Mouse (Mus musculus): ENCODE results near the gene Olfr820. TPM values are rescaled to one million over a fixed set of nuclear protein-coding genes. Genes with fewer than 3 reads are reported as not detected.
"Not testable (repeated sequence)": the region's sequence is repeated elsewhere in the genome, so short reads cannot be mapped to it uniquely, and the experiment has no call there.

Olfr820 gene
- polyA plus RNA-seq (2016; fragmentation: Nextera tagmentation; extraction: Ambion mirVana): not detected in 2 replicates

DNA sequence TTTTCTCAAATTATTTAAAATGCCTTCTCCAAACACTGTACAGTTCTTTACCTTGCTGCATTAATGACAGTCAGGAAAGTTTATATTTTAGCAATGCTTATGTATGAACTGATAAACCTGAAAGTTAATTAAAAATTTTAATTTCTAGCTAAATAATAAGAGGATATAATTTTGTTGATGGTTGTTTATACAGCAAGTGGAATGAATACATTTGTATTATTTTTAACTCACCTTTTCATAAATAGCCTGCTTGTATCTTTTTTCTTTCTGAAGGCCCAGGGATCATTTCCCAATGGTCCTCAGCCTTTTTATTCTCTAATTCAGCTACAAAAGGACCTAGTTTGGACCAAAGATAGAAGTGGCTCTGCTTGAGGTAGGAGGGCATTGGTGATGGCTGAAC, at the start of gene Olfr820:
Gene Olfr820 (plus strand): TSS at position 301 of the 400 bp plus-strand sequence.
- no peak within 1 kb of the TSS for H3K9ac ChIP-seq
- no peaks in the 10 kb centered on the region for H3K4me1 ChIP-seq
- H3K9me3 ChIP-seq: no peaks in the 10 kb centered on the region

DNA sequence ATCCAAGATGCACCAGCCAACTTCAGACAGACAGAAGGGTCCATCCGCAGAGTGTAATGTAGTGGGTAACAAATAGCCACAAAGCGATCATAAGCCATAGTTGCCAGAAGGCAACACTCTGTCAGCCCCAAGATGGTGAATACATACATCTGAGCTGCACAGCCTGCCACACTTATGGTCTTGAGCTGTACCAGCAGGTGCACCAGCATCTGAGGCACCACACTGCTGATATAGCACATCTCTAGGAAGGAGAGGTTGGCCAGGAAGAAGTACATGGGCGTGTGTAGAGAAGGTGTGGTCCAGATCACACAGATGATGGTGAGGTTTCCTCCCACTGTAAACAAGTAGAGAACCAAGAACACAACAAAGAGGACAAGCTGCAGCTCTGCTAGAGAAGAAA, 46.2 kb upstream of the Olfr820 start:
- ATAC-seq (ENCODE audit: insufficient number of reproducible peaks, insufficient read depth, low FRiP score, low TSS enrichment); H3K4me3 ChIP-seq: not testable (repeated sequence)
- 84% methylated on average over 2 of the region's 3 CpGs for WGBS

More for the DNA sequence above, at the start of gene Olfr820:
- ATAC-seq (ENCODE audit: insufficient number of reproducible peaks, insufficient read depth, low FRiP score, low TSS enrichment): no peak
- H3K27me3 ChIP-seq: no peaks in the 10 kb centered on the region
- H3K4me2 ChIP-seq (replicated peaks): no peak within 1 kb of the TSS
- no peaks in the 10 kb centered on the region for H3K36me3 ChIP-seq
- H3K27ac ChIP-seq: no peak within 1 kb of the TSS
- H3K4me3 ChIP-seq: no peak within 1 kb of the TSS

DNA sequence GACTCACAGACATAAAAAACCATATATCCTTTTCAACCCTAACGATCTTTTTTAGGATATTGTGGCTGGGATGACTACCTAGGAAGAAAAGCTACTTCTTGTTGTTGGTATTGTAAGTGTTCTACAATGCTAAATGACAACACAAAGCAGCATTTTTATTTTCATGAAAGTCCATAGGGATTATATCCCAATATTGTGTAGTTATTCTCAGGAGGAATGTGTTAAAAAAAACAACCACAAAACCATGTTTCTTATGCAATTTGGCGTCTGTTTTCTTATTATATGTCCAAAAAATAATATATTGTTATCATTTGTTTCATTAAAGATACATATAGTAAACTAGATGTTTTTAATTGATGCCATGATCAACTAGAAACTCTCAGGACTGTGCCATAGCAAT, 45.3 kb upstream of the Olfr820 start, which contains the start of gene Olfr819:
Gene Olfr819 (minus strand): TSS at position 101 of the 400 bp plus-strand sequence.
- H3K36me3 ChIP-seq; H3K9ac ChIP-seq; H3K27me3 ChIP-seq; H3K4me1 ChIP-seq; H3K4me3 ChIP-seq; H3K9me3 ChIP-seq; H3K4me2 ChIP-seq (replicated peaks); H3K27ac ChIP-seq; ATAC-seq (ENCODE audit: insufficient number of reproducible peaks, insufficient read depth, low FRiP score, low TSS enrichment): not testable (repeated sequence)
- 73% methylated on average over 2 of the region's 2 CpGs for WGBS

More for the DNA sequence above, 46.2 kb upstream of the Olfr820 start:
- not testable (repeated sequence) for H3K4me1 ChIP-seq; H3K27ac ChIP-seq; H3K9ac ChIP-seq; H3K36me3 ChIP-seq; H3K9me3 ChIP-seq; H3K4me2 ChIP-seq (replicated peaks); H3K27me3 ChIP-seq

DNA sequence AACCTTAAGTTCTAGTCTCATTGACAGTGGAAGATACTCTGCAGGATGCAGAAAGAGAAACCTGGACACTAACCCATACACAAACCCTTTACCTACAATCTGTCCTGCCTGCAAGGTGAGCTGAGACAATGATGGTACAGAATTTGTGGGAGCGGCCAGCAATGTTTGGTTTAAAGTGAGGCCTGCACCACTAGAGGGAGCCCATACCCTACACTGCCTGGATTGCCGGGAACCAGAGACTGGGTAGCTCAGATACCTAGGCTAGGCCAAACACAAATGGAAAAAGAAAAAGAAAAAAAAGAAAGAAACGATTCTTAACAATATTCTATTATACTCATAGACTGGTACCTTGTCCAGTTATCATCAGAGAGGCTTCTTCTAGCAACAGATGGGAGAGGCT, 39.4 kb upstream of the Olfr820 start:
- H3K36me3 ChIP-seq; H3K27ac ChIP-seq; ATAC-seq (ENCODE audit: insufficient number of reproducible peaks, insufficient read depth, low FRiP score, low TSS enrichment); H3K27me3 ChIP-seq; H3K9ac ChIP-seq; H3K9me3 ChIP-seq; H3K4me1 ChIP-seq; H3K4me3 ChIP-seq; H3K4me2 ChIP-seq (replicated peaks): not testable (repeated sequence)
- no CpG with 5 or more reads among the region's 3 CpGs for WGBS

DNA sequence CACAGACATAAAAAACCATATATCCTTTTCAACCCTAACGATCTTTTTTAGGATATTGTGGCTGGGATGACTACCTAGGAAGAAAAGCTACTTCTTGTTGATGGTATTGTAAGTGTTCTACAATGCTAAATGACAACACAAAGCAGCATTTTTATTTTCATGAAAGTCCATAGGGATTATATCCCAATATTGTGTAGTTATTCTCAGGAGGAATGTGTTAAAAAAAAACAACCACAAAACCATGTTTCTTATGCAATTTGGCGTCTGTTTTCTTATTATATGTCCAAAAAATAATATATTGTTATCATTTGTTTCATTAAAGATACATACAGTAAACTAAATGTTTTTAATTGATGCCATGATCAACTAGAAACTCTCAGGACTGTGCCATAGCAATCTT, 36.4 kb upstream of the Olfr820 start, which contains the start of gene Olfr247:
Gene Olfr247 (minus strand): TSS at position 101 of the 400 bp plus-strand sequence.
- H3K27me3 ChIP-seq; H3K36me3 ChIP-seq; H3K9ac ChIP-seq; ATAC-seq (ENCODE audit: insufficient number of reproducible peaks, insufficient read depth, low FRiP score, low TSS enrichment); H3K4me2 ChIP-seq (replicated peaks); H3K27ac ChIP-seq; H3K4me1 ChIP-seq; H3K9me3 ChIP-seq; H3K4me3 ChIP-seq: not testable (repeated sequence)
- no CpG with 5 or more reads among the region's 2 CpGs for WGBS

DNA sequence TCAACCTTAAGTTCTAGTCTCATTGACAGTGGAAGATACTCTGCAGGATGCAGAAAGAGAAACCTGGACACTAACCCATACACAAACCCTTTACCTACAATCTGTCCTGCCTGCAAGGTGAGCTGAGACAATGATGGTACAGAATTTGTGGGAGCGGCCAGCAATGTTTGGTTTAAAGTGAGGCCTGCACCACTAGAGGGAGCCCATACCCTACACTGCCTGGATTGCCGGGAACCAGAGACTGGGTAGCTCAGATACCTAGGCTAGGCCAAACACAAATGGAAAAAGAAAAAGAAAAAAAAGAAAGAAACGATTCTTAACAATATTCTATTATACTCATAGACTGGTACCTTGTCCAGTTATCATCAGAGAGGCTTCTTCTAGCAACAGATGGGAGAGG, 30.6 kb upstream of the Olfr820 start:
- H3K27me3 ChIP-seq; H3K9ac ChIP-seq; H3K4me1 ChIP-seq; H3K27ac ChIP-seq; H3K4me2 ChIP-seq (replicated peaks); H3K4me3 ChIP-seq; H3K9me3 ChIP-seq; H3K36me3 ChIP-seq; ATAC-seq (ENCODE audit: insufficient number of reproducible peaks, insufficient read depth, low FRiP score, low TSS enrichment): not testable (repeated sequence)
- WGBS: no CpG with 5 or more reads among the region's 3 CpGs

DNA sequence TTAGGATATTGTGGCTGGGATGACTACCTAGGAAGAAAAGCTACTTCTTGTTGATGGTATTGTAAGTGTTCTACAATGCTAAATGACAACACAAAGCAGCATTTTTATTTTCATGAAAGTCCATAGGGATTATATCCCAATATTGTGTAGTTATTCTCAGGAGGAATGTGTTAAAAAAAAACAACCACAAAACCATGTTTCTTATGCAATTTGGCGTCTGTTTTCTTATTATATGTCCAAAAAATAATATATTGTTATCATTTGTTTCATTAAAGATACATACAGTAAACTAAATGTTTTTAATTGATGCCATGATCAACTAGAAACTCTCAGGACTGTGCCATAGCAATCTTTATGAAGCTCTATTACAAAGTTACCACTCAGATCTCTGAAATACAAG, 27.5 kb upstream of the Olfr820 start, which contains the start of gene Gm10310:
Gene Gm10310 (minus strand): TSS at position 101 of the 400 bp plus-strand sequence.
- not testable (repeated sequence) for H3K9me3 ChIP-seq; H3K9ac ChIP-seq; H3K27me3 ChIP-seq; H3K4me3 ChIP-seq; H3K27ac ChIP-seq; ATAC-seq (ENCODE audit: insufficient number of reproducible peaks, insufficient read depth, low FRiP score, low TSS enrichment); H3K4me2 ChIP-seq (replicated peaks); H3K4me1 ChIP-seq; H3K36me3 ChIP-seq
- no CpG with 5 or more reads among the region's 1 CpGs for WGBS

DNA sequence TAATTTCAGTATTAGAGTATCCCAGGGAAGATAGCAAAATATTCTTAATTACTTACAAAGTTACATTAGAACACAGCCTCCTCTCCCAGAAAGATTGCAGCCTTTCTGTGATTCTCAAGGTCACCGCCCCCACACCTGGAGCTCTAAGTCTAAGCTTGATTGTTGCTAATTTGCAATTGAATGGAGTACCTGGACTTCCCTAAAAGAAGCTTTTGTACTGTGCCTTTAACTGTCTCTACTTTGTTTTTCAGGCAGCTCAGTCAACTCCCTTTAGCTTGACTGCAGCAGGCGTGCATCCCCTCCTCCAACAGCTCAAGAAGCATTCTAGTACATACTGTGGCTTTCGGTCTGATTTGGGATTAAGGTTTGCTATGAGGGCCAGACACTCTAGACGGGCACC, 8.3 kb upstream of the Olfr820 start:
- H3K9ac ChIP-seq; H3K4me2 ChIP-seq (replicated peaks); H3K9me3 ChIP-seq; H3K4me3 ChIP-seq; H3K36me3 ChIP-seq; ATAC-seq (ENCODE audit: insufficient number of reproducible peaks, insufficient read depth, low FRiP score, low TSS enrichment); H3K27ac ChIP-seq; H3K4me1 ChIP-seq; H3K27me3 ChIP-seq: not testable (repeated sequence)
- WGBS: 86% methylated on average over 4 of the region's 4 CpGs

DNA sequence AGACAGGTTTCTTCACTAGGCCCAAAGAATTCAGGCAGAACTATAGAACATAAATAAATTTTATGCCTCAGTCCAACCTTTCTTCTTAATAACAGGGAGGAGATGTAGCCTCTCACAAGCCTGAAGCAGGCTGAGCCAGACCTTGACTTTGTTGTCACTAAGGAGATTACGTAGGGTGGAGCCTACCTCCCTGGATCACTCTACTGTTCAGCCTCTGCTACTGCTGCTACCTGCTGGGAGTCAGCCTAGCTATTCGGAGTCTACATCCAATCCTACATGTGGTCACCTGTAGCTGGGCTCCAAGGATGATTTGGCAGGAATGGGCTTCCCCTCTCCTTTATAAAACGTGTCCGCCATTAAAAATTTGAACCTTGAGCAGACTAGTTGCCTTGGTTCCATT, 7.1 kb upstream of the Olfr820 start:
- not testable (repeated sequence) for H3K36me3 ChIP-seq; H3K4me1 ChIP-seq; H3K27me3 ChIP-seq; H3K9me3 ChIP-seq; ATAC-seq (ENCODE audit: insufficient number of reproducible peaks, insufficient read depth, low FRiP score, low TSS enrichment); H3K9ac ChIP-seq; H3K4me2 ChIP-seq (replicated peaks); H3K27ac ChIP-seq; H3K4me3 ChIP-seq
- 83% methylated on average over 4 of the region's 4 CpGs for WGBS

DNA sequence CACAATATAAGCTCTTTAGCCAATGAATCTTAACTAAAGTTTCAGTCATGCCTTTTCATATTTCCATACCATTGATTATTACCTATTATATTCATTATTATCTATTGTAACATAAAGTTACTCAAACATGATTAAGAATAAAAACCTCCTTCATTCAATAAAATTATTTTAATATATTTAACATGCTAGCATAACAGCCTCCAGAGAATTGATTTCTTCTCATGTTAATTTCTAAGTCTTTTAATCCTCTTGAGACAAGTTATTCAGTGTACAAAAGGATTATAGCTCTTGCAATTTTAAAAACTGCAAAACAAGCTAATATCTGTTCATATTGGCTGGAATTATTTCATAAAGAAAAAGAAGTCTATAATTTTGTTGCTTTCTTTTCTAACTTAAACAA, 17.6 kb downstream of the Olfr820 start, which contains the start of gene Olfr821:
Gene Olfr821 (plus strand): TSS at position 301 of the 400 bp plus-strand sequence.
- Histone ChIP-seq H3K9me3 (no peaks in the 10 kb centered on the region), H3K4me2 (replicated peaks) (no peak within 1 kb of the TSS), H3K27me3 (no peaks in the 10 kb centered on the region), H3K4me3 (no peak within 1 kb of the TSS), H3K36me3 (no peaks in the 10 kb centered on the region), H3K4me1 (no peaks in the 10 kb centered on the region), H3K27ac (no peak within 1 kb of the TSS), H3K9ac (no peak within 1 kb of the TSS)
- ATAC-seq (ENCODE audit: insufficient number of reproducible peaks, insufficient read depth, low FRiP score, low TSS enrichment): no peak

DNA sequence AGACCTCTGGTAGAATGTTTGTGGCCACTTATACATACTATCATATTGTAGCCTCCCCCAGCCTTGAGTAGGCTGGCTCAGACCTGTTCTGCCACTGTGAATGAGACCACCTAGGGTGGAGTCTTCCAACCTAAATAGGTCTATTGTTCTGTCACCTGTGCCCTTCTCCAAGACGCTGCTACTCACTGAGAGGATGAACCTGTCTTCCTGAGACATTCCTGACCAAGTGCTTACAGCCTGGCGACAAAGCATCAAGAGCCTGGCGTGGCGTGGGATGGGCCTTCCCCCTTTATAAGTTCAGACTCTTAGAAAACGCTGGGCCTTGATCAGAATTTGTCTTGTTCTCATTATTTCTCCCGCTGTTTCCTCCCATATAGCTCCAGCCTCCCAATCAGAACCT, 24.7 kb downstream of the Olfr820 start:
- Histone ChIP-seq H3K4me3 (no peak overlapping the region), H3K36me3 (no peaks in the 10 kb centered on the region), H3K4me2 (replicated peaks) (no peak overlapping the region), H3K4me1 (no peaks in the 10 kb centered on the region), H3K27ac (no peak overlapping the region), H3K27me3 (no peaks in the 10 kb centered on the region), H3K9ac (no peak overlapping the region), H3K9me3 (no peaks in the 10 kb centered on the region)
- 65% methylated on average over 6 of the region's 6 CpGs for WGBS
- ATAC-seq (ENCODE audit: insufficient number of reproducible peaks, insufficient read depth, low FRiP score, low TSS enrichment): no peak
